Mouse (Mus musculus): ENCODE results near the gene Zkscan7.

The Zkscan7 gene

GRCm38 (mm10) chr9:122902717-122903535 lies 17.4 kb downstream of the Zkscan7 start:
- DNase-seq (ENCODE audit: low read depth, low spot score) = peak; percentile 91

- no peak for DNase-seq (ENCODE audit: low read depth, low spot score)
Measured at GRCm38 (mm10) chr9:122922436-122922835, 37.0 kb downstream of the Zkscan7 start.

DNA sequence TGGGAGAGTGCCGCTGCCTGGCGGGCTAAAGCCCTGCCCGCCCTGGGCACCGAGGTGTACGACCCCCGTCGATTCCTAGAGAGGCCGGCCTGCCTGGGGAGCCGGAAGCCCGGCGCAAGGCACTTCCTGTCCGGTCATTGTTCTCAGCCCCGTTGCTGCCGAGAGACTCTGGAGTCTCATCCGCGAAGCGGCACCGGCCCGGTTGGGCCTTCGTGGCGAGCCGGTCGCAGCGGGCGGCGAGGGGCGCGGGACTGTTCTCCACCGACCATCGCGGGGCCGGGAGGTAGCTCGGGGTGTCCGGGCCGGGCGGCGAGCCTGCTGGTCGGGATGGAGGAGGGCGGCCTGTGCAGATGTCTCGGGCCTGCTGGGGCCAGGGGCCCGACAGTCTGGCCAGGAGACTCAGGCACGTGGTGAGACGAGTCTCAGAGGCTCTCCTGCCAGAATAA lies 37.5 kb downstream of the Zkscan7 start, which contains the start of gene Zfp105:
Gene Zfp105 (plus strand): TSS at position 137 of the 446 bp plus-strand sequence.
- DNase-seq (ENCODE audit: low read depth, low spot score) = peak; percentile 86

- DNase-seq (ENCODE audit: low read depth, low spot score) = no peak
Measured at GRCm38 (mm10) chr9:122928915-122929314, 43.4 kb downstream of the Zkscan7 start.
